Mouse (Mus musculus): ENCODE results near the gene Saal1. TPM values are rescaled to one million over a fixed set of nuclear protein-coding genes. Genes with fewer than 3 reads are reported as not detected.
"Not testable (repeated sequence)": the region's sequence is repeated elsewhere in the genome, so short reads cannot be mapped to it uniquely, and the experiment has no call there.

Gene Saal1
- polyA plus RNA-seq, 1 experiment from 2014 or later = 14.2 TPM

DNA sequence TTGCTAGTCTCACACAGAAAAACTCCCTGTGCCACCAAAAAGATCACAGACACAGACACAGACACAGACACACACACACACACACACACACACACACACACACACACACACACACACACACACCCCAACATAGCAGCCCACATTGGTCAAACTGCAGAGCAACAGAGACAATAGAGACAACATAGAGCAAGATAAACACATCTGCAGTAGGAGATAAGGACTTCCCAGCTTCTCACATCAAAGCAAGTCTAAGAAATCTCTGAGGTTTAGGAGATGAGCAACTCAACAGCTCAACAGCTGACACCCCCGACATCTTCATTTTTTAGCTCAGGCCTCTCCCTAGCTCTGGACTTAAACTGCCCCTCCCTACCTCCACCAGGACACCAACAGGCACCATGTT lies 13.7 kb downstream of the Saal1 start:
- H3K4me2 ChIP-seq (ENCODE audit: low read length) = no peak overlapping the region
- H3K4me3 ChIP-seq (ENCODE audit: control insufficient read depth in 1 of 2, insufficient read depth in 1 of 2, low read depth in 1 of 2, low read length in 2 of 2) = no peak overlapping the region
- no peak overlapping the region for H3K9ac ChIP-seq (ENCODE audit: low read length)
- peaks cover 67% of the 10 kb centered on the region for H3K36me3 ChIP-seq (ENCODE audit: control insufficient read depth, insufficient read depth, low read length)
- no peak for ATAC-seq (ENCODE audit: insufficient number of reproducible peaks, insufficient read depth, low FRiP score, low read depth)
- H3K9me3 ChIP-seq (ENCODE audit: control insufficient read depth, low read length) = no peaks in the 10 kb centered on the region
- H3K27me3 ChIP-seq (ENCODE audit: control insufficient read depth, insufficient read depth, low read length) = no peaks in the 10 kb centered on the region
- H3K27ac ChIP-seq (replicated peaks in 1 of 2; ENCODE audit: control insufficient read depth in 1 of 2, insufficient read depth in 1 of 2, low read depth in 2 of 2, low read length in 2 of 2) = no peak overlapping the region
- WGBS = 42% methylated on average over 1 of the region's 1 CpGs
- no peaks in the 10 kb centered on the region for H3K4me1 ChIP-seq (ENCODE audit: control insufficient read depth in 2 of 2, insufficient read depth in 2 of 2, low read length in 2 of 2)

- peaks cover 38% of the 10 kb centered on the region for H3K36me3 ChIP-seq (ENCODE audit: control insufficient read depth, insufficient read depth, low read length)
- no peak for ATAC-seq (ENCODE audit: insufficient number of reproducible peaks, insufficient read depth, low FRiP score, low read depth)
- H3K4me1 ChIP-seq (ENCODE audit: control insufficient read depth in 2 of 2, insufficient read depth in 2 of 2, low read length in 2 of 2) = no peaks in the 10 kb centered on the region
- no peak overlapping the region for H3K27ac ChIP-seq (replicated peaks in 1 of 2; ENCODE audit: control insufficient read depth in 1 of 2, insufficient read depth in 1 of 2, low read depth in 2 of 2, low read length in 2 of 2)
- H3K27me3 ChIP-seq (ENCODE audit: control insufficient read depth, insufficient read depth, low read length) = no peaks in the 10 kb centered on the region
- H3K9ac ChIP-seq (ENCODE audit: low read length) = no peak overlapping the region
- H3K4me2 ChIP-seq (ENCODE audit: low read length) = no peak overlapping the region
- no peak overlapping the region for H3K4me3 ChIP-seq (ENCODE audit: control insufficient read depth in 1 of 2, insufficient read depth in 1 of 2, low read depth in 1 of 2, low read length in 2 of 2)
- 85% methylated on average over 5 of the region's 5 CpGs for WGBS
- H3K9me3 ChIP-seq (ENCODE audit: control insufficient read depth, low read length) = no peaks in the 10 kb centered on the region
Observed at GRCm38 (mm10) chr7:46686827-46687226, 23.7 kb downstream of the Saal1 start.

- Histone ChIP-seq H3K27me3 (ENCODE audit: control insufficient read depth, insufficient read depth, low read length) (no peaks in the 10 kb centered on the region), H3K4me2 (ENCODE audit: low read length) (no peak overlapping the region), H3K9me3 (ENCODE audit: control insufficient read depth, low read length) (no peaks in the 10 kb centered on the region), H3K4me3 (ENCODE audit: control insufficient read depth in 1 of 2, insufficient read depth in 1 of 2, low read depth in 1 of 2, low read length in 2 of 2) (no peak overlapping the region), H3K9ac (ENCODE audit: low read length) (no peak overlapping the region), H3K4me1 (ENCODE audit: control insufficient read depth in 2 of 2, insufficient read depth in 2 of 2, low read length in 2 of 2) (no peaks in the 10 kb centered on the region), H3K36me3 (ENCODE audit: control insufficient read depth, insufficient read depth, low read length) (no peaks in the 10 kb centered on the region), H3K27ac (replicated peaks in 1 of 2; ENCODE audit: control insufficient read depth in 1 of 2, insufficient read depth in 1 of 2, low read depth in 2 of 2, low read length in 2 of 2) (no peak overlapping the region)
- ATAC-seq (ENCODE audit: insufficient number of reproducible peaks, insufficient read depth, low FRiP score, low read depth) = no peak
Observed at GRCm38 (mm10) chr7:46680732-46681131, 29.7 kb downstream of the Saal1 start.

DNA sequence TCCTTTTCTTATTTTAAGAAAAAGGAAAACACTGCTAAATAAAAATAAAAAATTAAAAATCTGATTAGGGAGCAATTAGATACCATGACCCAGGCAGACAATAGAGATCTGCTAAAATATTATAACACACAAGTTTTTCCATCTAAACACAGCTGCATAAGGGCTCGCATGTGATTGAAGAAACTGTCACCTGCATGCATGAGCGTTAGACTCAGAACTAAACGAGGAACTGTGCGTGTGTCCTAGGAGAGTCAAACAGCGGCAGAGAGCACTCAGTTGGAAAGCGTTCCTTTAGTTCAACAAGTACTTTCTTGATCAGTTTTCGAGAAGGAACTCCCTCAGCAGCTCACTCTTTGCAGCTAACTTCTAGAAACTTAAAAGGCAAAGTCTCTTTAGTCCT lies 31.4 kb downstream of the Saal1 start:
- H3K4me2 ChIP-seq (ENCODE audit: low read length); H3K4me3 ChIP-seq (ENCODE audit: control insufficient read depth in 1 of 2, insufficient read depth in 1 of 2, low read depth in 1 of 2, low read length in 2 of 2); H3K27me3 ChIP-seq (ENCODE audit: control insufficient read depth, insufficient read depth, low read length); ATAC-seq (ENCODE audit: insufficient number of reproducible peaks, insufficient read depth, low FRiP score, low read depth); H3K36me3 ChIP-seq (ENCODE audit: control insufficient read depth, insufficient read depth, low read length); H3K27ac ChIP-seq (replicated peaks in 1 of 2; ENCODE audit: control insufficient read depth in 1 of 2, insufficient read depth in 1 of 2, low read depth in 2 of 2, low read length in 2 of 2); H3K4me1 ChIP-seq (ENCODE audit: control insufficient read depth in 2 of 2, insufficient read depth in 2 of 2, low read length in 2 of 2); H3K9me3 ChIP-seq (ENCODE audit: control insufficient read depth, low read length); H3K9ac ChIP-seq (ENCODE audit: low read length): not testable (repeated sequence)
- WGBS = 76% methylated on average over 7 of the region's 7 CpGs

DNA sequence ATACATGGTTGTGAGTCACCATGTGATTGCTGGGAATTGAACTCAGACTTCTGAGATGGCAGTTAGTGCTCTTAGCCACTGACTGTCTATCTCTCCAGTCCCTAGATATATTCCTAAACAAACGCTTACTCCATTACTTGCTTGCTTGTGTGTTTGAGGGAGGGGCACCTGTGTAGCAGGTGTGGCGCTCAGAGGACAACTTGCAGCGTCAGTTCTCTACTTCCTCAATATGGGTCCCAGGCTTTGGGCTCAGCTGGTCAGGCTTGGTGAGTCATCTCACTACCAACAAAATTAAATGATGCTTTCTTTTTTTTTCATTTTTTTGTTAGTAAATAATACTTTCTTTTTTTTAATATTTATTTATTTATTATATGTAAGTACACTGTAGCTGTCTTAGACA lies 32.1 kb downstream of the Saal1 start:
- ATAC-seq (ENCODE audit: insufficient number of reproducible peaks, insufficient read depth, low FRiP score, low read depth) = no peak
- 80% methylated on average over 3 of the region's 3 CpGs for WGBS

GRCm38 (mm10) chr7:46676808-46677360 lies 33.6 kb downstream of the Saal1 start:
- Histone ChIP-seq H3K36me3 (ENCODE audit: control insufficient read depth, insufficient read depth, low read length) (no peaks in the 10 kb centered on the region), H3K4me2 (ENCODE audit: low read length) (no peak overlapping the region)
- 54% methylated on average over 5 of the region's 5 CpGs for WGBS

More for the DNA sequence above, 32.1 kb downstream of the Saal1 start:
- Histone ChIP-seq H3K36me3 (ENCODE audit: control insufficient read depth, insufficient read depth, low read length) (no peaks in the 10 kb centered on the region), H3K9me3 (ENCODE audit: control insufficient read depth, low read length) (no peaks in the 10 kb centered on the region), H3K4me2 (ENCODE audit: low read length) (no peak overlapping the region), H3K27me3 (ENCODE audit: control insufficient read depth, insufficient read depth, low read length) (no peaks in the 10 kb centered on the region), H3K27ac (replicated peaks in 1 of 2; ENCODE audit: control insufficient read depth in 1 of 2, insufficient read depth in 1 of 2, low read depth in 2 of 2, low read length in 2 of 2) (no peak overlapping the region), H3K4me1 (ENCODE audit: control insufficient read depth in 2 of 2, insufficient read depth in 2 of 2, low read length in 2 of 2) (no peaks in the 10 kb centered on the region), H3K9ac (ENCODE audit: low read length) (no peak overlapping the region), H3K4me3 (ENCODE audit: control insufficient read depth in 1 of 2, insufficient read depth in 1 of 2, low read depth in 1 of 2, low read length in 2 of 2) (no peak overlapping the region)

DNA sequence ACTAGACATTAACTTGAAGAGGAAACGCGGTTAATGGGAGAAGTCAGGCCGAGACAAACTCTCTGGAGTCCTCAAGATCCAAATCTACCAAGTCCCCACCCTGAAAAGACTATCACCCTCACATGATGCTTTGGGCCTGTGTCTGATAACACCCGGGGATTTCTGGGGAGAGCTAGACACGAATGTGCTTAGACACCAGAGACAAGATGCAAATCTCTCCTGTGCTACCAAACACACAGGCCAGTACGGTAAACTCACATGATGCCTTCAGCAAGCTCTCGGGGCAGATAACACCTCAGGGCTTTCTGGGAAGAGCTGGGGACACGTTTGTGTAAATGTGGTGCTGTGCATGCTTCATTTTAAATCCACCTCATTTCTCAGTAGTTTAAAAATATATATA lies 34.6 kb downstream of the Saal1 start:
- no peak overlapping the region for H3K9ac ChIP-seq (ENCODE audit: low read length)
- H3K4me2 ChIP-seq (ENCODE audit: low read length) = no peak overlapping the region
- no peaks in the 10 kb centered on the region for H3K9me3 ChIP-seq (ENCODE audit: control insufficient read depth, low read length)
- 73% methylated on average over 8 of the region's 8 CpGs for WGBS
- no peaks in the 10 kb centered on the region for H3K4me1 ChIP-seq (ENCODE audit: control insufficient read depth in 2 of 2, insufficient read depth in 2 of 2, low read length in 2 of 2)
- H3K4me3 ChIP-seq (ENCODE audit: control insufficient read depth in 1 of 2, insufficient read depth in 1 of 2, low read depth in 1 of 2, low read length in 2 of 2) = no peak overlapping the region
- H3K27me3 ChIP-seq (ENCODE audit: control insufficient read depth, insufficient read depth, low read length) = no peaks in the 10 kb centered on the region
- no peaks in the 10 kb centered on the region for H3K36me3 ChIP-seq (ENCODE audit: control insufficient read depth, insufficient read depth, low read length)
- no peak overlapping the region for H3K27ac ChIP-seq (replicated peaks in 1 of 2; ENCODE audit: control insufficient read depth in 1 of 2, insufficient read depth in 1 of 2, low read depth in 2 of 2, low read length in 2 of 2)
- no peak for ATAC-seq (ENCODE audit: insufficient number of reproducible peaks, insufficient read depth, low FRiP score, low read depth)

More at GRCm38 (mm10) chr7:46676808-46677360, 33.6 kb downstream of the Saal1 start:
- no peak for ATAC-seq (ENCODE audit: insufficient number of reproducible peaks, insufficient read depth, low FRiP score, low read depth)
- no peaks in the 10 kb centered on the region for H3K9me3 ChIP-seq (ENCODE audit: control insufficient read depth, low read length)
- H3K4me1 ChIP-seq (ENCODE audit: control insufficient read depth in 2 of 2, insufficient read depth in 2 of 2, low read length in 2 of 2) = no peaks in the 10 kb centered on the region
- H3K27me3 ChIP-seq (ENCODE audit: control insufficient read depth, insufficient read depth, low read length) = no peaks in the 10 kb centered on the region
- H3K4me3 ChIP-seq (ENCODE audit: control insufficient read depth in 1 of 2, insufficient read depth in 1 of 2, low read depth in 1 of 2, low read length in 2 of 2) = no peak overlapping the region
- H3K9ac ChIP-seq (ENCODE audit: low read length) = no peak overlapping the region
- H3K27ac ChIP-seq (replicated peaks in 1 of 2; ENCODE audit: control insufficient read depth in 1 of 2, insufficient read depth in 1 of 2, low read depth in 2 of 2, low read length in 2 of 2) = no peak overlapping the region

- 89% methylated on average over 7 of the region's 7 CpGs for WGBS
- no peaks in the 10 kb centered on the region for H3K9me3 ChIP-seq (ENCODE audit: control insufficient read depth, low read length)
- H3K9ac ChIP-seq (ENCODE audit: low read length) = no peak overlapping the region
- H3K27ac ChIP-seq (replicated peaks in 1 of 2; ENCODE audit: control insufficient read depth in 1 of 2, insufficient read depth in 1 of 2, low read depth in 2 of 2, low read length in 2 of 2) = no peak overlapping the region
- no peak overlapping the region for H3K4me2 ChIP-seq (ENCODE audit: low read length)
- H3K4me1 ChIP-seq (ENCODE audit: control insufficient read depth in 2 of 2, insufficient read depth in 2 of 2, low read length in 2 of 2) = no peaks in the 10 kb centered on the region
- no peaks in the 10 kb centered on the region for H3K36me3 ChIP-seq (ENCODE audit: control insufficient read depth, insufficient read depth, low read length)
- H3K27me3 ChIP-seq (ENCODE audit: control insufficient read depth, insufficient read depth, low read length) = no peaks in the 10 kb centered on the region
- H3K4me3 ChIP-seq (ENCODE audit: control insufficient read depth in 1 of 2, insufficient read depth in 1 of 2, low read depth in 1 of 2, low read length in 2 of 2) = no peak overlapping the region
- ATAC-seq (ENCODE audit: insufficient number of reproducible peaks, insufficient read depth, low FRiP score, low read depth) = no peak
Observed at GRCm38 (mm10) chr7:46675061-46675460, 35.4 kb downstream of the Saal1 start.
